Mouse (Mus musculus): ENCODE data around the gene Rabl3. TPM values are rescaled to one million over a fixed set of nuclear protein-coding genes. Genes with fewer than 3 reads are reported as not detected.

Gene Rabl3
- polyA plus RNA-seq, 1 experiment from 2014 or later = 22.8 TPM

GRCm38 (mm10) chr16:37517596-37518211, 22.0 kb upstream of the Rabl3 start:
- Histone ChIP-seq H3K4me2 (ENCODE audit: low read length) (no peak overlapping the region), H3K9ac (ENCODE audit: low read length) (no peak overlapping the region), H3K4me1 (ENCODE audit: control insufficient read depth, insufficient read depth, low read length) (no peaks in the 10 kb centered on the region), H3K9me3 (replicated peaks; ENCODE audit: control insufficient read depth, low read length) (no peaks in the 10 kb centered on the region), H3K36me3 (ENCODE audit: control insufficient read depth, insufficient read depth, low read length) (peaks cover 52% of the 10 kb centered on the region), H3K4me3 (ENCODE audit: low read depth, low read length) (no peak overlapping the region), H3K27me3 (replicated peaks; ENCODE audit: control insufficient read depth, insufficient read depth, low read length) (no peaks in the 10 kb centered on the region), H3K27ac (ENCODE audit: low read depth, low read length) (no peak overlapping the region)
- 93% methylated on average over 4 of the region's 4 CpGs for WGBS
- DNase-seq (ENCODE audit: low spot score) (no peak), ATAC-seq (no peak)

- Histone ChIP-seq H3K4me1 (ENCODE audit: control insufficient read depth, insufficient read depth, low read length) (no peaks in the 10 kb centered on the region), H3K9ac (ENCODE audit: low read length) (no peak overlapping the region), H3K27me3 (replicated peaks; ENCODE audit: control insufficient read depth, insufficient read depth, low read length) (no peaks in the 10 kb centered on the region), H3K27ac (ENCODE audit: low read depth, low read length) (no peak overlapping the region), H3K4me2 (ENCODE audit: low read length) (no peak overlapping the region), H3K9me3 (replicated peaks; ENCODE audit: control insufficient read depth, low read length) (0 out of 2 replicates have a peak, but pooled peaks cover 2% of the 10 kb centered on the region), H3K36me3 (ENCODE audit: control insufficient read depth, insufficient read depth, low read length) (peaks cover 57% of the 10 kb centered on the region), H3K4me3 (ENCODE audit: low read depth, low read length) (no peak overlapping the region)
- ATAC-seq = no peak
- 90% methylated on average over 2 of the region's 2 CpGs for WGBS
- DNase-seq (ENCODE audit: low spot score) = no peak
Measured at GRCm38 (mm10) chr16:37518662-37519061, 21.0 kb upstream of the Rabl3 start.

- ATAC-seq (no peak), DNase-seq (ENCODE audit: low spot score) (no peak)
- Histone ChIP-seq H3K9me3 (replicated peaks; ENCODE audit: control insufficient read depth, low read length) (0 out of 2 replicates have a peak, but pooled peaks cover 2% of the 10 kb centered on the region), H3K9ac (ENCODE audit: low read length) (no peak overlapping the region), H3K4me1 (ENCODE audit: control insufficient read depth, insufficient read depth, low read length) (no peaks in the 10 kb centered on the region), H3K27ac (ENCODE audit: low read depth, low read length) (no peak overlapping the region), H3K27me3 (replicated peaks; ENCODE audit: control insufficient read depth, insufficient read depth, low read length) (no peaks in the 10 kb centered on the region), H3K36me3 (ENCODE audit: control insufficient read depth, insufficient read depth, low read length) (peaks cover 53% of the 10 kb centered on the region), H3K4me3 (ENCODE audit: low read depth, low read length) (no peak overlapping the region), H3K4me2 (ENCODE audit: low read length) (no peak overlapping the region)
- WGBS = 97% methylated on average over 1 of the region's 1 CpGs
Measured at GRCm38 (mm10) chr16:37519721-37520120, 20.0 kb upstream of the Rabl3 start.

GRCm38 (mm10) chr16:37520190-37521040, 19.3 kb upstream of the Rabl3 start:
- DNase-seq (ENCODE audit: low spot score) (no peak), ATAC-seq (no peak)
- no peak overlapping the region for H3K27ac ChIP-seq (ENCODE audit: low read depth, low read length)
- 93% methylated on average over 2 of the region's 2 CpGs for WGBS
- no peak overlapping the region for H3K4me2 ChIP-seq (ENCODE audit: low read length)
- 0 out of 2 replicates have a peak, but pooled peaks cover 2% of the 10 kb centered on the region for H3K9me3 ChIP-seq (replicated peaks; ENCODE audit: control insufficient read depth, low read length)
- H3K27me3 ChIP-seq (replicated peaks; ENCODE audit: control insufficient read depth, insufficient read depth, low read length) = no peaks in the 10 kb centered on the region
- H3K9ac ChIP-seq (ENCODE audit: low read length) = no peak overlapping the region
- H3K4me3 ChIP-seq (ENCODE audit: low read depth, low read length) = no peak overlapping the region
- peaks cover 47% of the 10 kb centered on the region for H3K36me3 ChIP-seq (ENCODE audit: control insufficient read depth, insufficient read depth, low read length)
- H3K4me1 ChIP-seq (ENCODE audit: control insufficient read depth, insufficient read depth, low read length) = no peaks in the 10 kb centered on the region

- no peak for ATAC-seq
- peaks cover 38% of the 10 kb centered on the region for H3K36me3 ChIP-seq (ENCODE audit: control insufficient read depth, insufficient read depth, low read length)
Measured at GRCm38 (mm10) chr16:37522100-37522697, 17.5 kb upstream of the Rabl3 start.

GRCm38 (mm10) chr16:37525121-37525520, 14.6 kb upstream of the Rabl3 start:
- 96% methylated on average over 2 of the region's 2 CpGs for WGBS
- no peak for ATAC-seq
- peaks cover 28% of the 10 kb centered on the region for H3K36me3 ChIP-seq (ENCODE audit: control insufficient read depth, insufficient read depth, low read length)

More at GRCm38 (mm10) chr16:37522100-37522697, 17.5 kb upstream of the Rabl3 start:
- Histone ChIP-seq H3K9ac (ENCODE audit: low read length) (no peak overlapping the region), H3K4me1 (ENCODE audit: control insufficient read depth, insufficient read depth, low read length) (no peaks in the 10 kb centered on the region), H3K9me3 (replicated peaks; ENCODE audit: control insufficient read depth, low read length) (0 out of 2 replicates have a peak, but pooled peaks cover 2% of the 10 kb centered on the region), H3K27ac (ENCODE audit: low read depth, low read length) (no peak overlapping the region), H3K4me2 (ENCODE audit: low read length) (no peak overlapping the region), H3K27me3 (replicated peaks; ENCODE audit: control insufficient read depth, insufficient read depth, low read length) (no peaks in the 10 kb centered on the region), H3K4me3 (ENCODE audit: low read depth, low read length) (no peak overlapping the region)
- DNase-seq (ENCODE audit: low spot score) = no peak
- WGBS = 96% methylated on average over 7 of the region's 7 CpGs

GRCm38 (mm10) chr16:37526688-37527223, 12.9 kb upstream of the Rabl3 start:
- ATAC-seq = no peak
- H3K27me3 ChIP-seq (replicated peaks; ENCODE audit: control insufficient read depth, insufficient read depth, low read length) = no peaks in the 10 kb centered on the region
- no peak for DNase-seq (ENCODE audit: low spot score)
- H3K4me3 ChIP-seq (ENCODE audit: low read depth, low read length) = no peak overlapping the region
- H3K9me3 ChIP-seq (replicated peaks; ENCODE audit: control insufficient read depth, low read length) = 0 out of 2 replicates have a peak, but pooled peaks cover 2% of the 10 kb centered on the region
- no peaks in the 10 kb centered on the region for H3K4me1 ChIP-seq (ENCODE audit: control insufficient read depth, insufficient read depth, low read length)
- WGBS = 93% methylated on average over 3 of the region's 3 CpGs
- H3K27ac ChIP-seq (ENCODE audit: low read depth, low read length) = no peak overlapping the region
- H3K4me2 ChIP-seq (ENCODE audit: low read length) = no peak overlapping the region
- peaks cover 22% of the 10 kb centered on the region for H3K36me3 ChIP-seq (ENCODE audit: control insufficient read depth, insufficient read depth, low read length)
- no peak overlapping the region for H3K9ac ChIP-seq (ENCODE audit: low read length)

More at GRCm38 (mm10) chr16:37525121-37525520, 14.6 kb upstream of the Rabl3 start:
- no peak for DNase-seq (ENCODE audit: low spot score)
- Histone ChIP-seq H3K9ac (ENCODE audit: low read length) (no peak overlapping the region), H3K4me1 (ENCODE audit: control insufficient read depth, insufficient read depth, low read length) (no peaks in the 10 kb centered on the region), H3K4me2 (ENCODE audit: low read length) (no peak overlapping the region), H3K27ac (ENCODE audit: low read depth, low read length) (no peak overlapping the region), H3K4me3 (ENCODE audit: low read depth, low read length) (no peak overlapping the region), H3K27me3 (replicated peaks; ENCODE audit: control insufficient read depth, insufficient read depth, low read length) (no peaks in the 10 kb centered on the region), H3K9me3 (replicated peaks; ENCODE audit: control insufficient read depth, low read length) (0 out of 2 replicates have a peak, but pooled peaks cover 2% of the 10 kb centered on the region)

GRCm38 (mm10) chr16:37530170-37530569, 9.5 kb upstream of the Rabl3 start:
- H3K27ac ChIP-seq (ENCODE audit: low read depth, low read length) = no peak overlapping the region
- no peak overlapping the region for H3K4me3 ChIP-seq (ENCODE audit: low read depth, low read length)
- ATAC-seq (no peak), DNase-seq (ENCODE audit: low spot score) (no peak)
- H3K4me2 ChIP-seq (ENCODE audit: low read length) = no peak overlapping the region
- WGBS = 90% methylated on average over 6 of the region's 6 CpGs
- H3K4me1 ChIP-seq (ENCODE audit: control insufficient read depth, insufficient read depth, low read length) = no peaks in the 10 kb centered on the region
- H3K36me3 ChIP-seq (ENCODE audit: control insufficient read depth, insufficient read depth, low read length) = peaks cover 21% of the 10 kb centered on the region
- H3K9ac ChIP-seq (ENCODE audit: low read length) = no peak overlapping the region
- H3K9me3 ChIP-seq (replicated peaks; ENCODE audit: control insufficient read depth, low read length) = no peaks in the 10 kb centered on the region
- no peaks in the 10 kb centered on the region for H3K27me3 ChIP-seq (replicated peaks; ENCODE audit: control insufficient read depth, insufficient read depth, low read length)

Data from forebrain, embryonic 14.5 days (tissue).